Mouse (Mus musculus) R1 (cell line): Measurements from ENCODE around the gene Ap2a2.
"Not testable (repeated sequence)": the region's sequence is repeated elsewhere in the genome, so short reads cannot be mapped to it uniquely, and the experiment has no call there.

Experiments used
- DNase-seq: peaks from one replicate; pipeline ENCODE4 v3.0.0-alpha.2; 2018; ENCODE audit warnings: low read depth, low spot score

The Ap2a2 gene

GRCm38 (mm10) chr7:141559726-141560325 is 2.1 kb upstream of the Ap2a2 start:
- DNase-seq, result no peak

GRCm38 (mm10) chr7:141560471-141560870 is 1.5 kb upstream of the Ap2a2 start:
- DNase-seq, result no peak

- no peak for DNase-seq
These were observed 463 bp downstream of the Ap2a2 start for GRCm38 (mm10) chr7:141562421-141562851.

DNA sequence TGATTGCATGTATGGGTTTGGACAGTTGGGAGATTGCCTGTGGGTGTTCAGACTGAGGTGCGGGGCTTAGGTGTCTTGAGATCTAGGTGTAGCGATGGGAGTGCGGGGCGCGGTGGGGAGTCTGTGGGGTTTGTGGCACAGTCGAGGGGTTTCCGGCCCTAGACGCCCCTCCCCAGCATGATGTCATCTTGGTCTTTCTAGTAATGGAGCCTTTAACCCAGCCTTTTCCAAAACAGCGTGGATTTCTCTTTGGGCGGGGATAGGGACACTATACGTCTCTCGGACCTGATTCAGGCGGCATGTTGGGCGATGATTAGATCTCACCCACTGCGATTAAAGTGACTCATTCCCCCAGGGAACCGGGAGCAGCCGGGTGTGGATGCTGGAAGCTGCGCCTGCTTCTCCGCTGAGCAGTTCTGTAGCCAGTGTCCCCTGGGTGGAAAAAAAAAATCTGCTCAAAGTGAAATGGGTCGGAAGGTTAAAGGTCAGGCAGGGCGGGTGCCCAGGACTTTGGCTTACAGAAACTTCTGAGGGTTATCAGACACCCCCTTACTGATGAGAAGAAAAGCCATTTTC is 967 bp downstream of the Ap2a2 start:
- peak; percentile 80 for DNase-seq

DNA sequence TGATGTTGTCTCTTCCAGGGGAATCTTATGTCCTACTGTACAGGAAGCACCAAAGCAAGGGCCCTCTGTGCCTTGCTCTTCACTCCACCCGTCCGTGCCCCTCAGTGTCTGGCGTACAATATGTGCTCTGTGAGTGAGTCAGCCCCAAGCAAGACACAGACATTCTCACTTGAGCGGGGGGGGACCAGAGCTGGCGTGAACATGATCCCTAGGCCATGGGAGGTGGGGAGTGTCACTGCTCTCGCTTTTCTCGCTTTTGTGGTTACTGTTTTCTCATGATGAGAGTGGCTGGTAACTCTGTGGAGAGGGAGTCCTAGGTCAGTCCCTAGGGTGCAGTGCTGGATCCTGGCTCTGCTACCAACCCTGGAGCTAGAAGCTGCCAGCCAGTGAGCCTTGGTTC is 2.6 kb downstream of the Ap2a2 start:
- DNase-seq, result no peak

- DNase-seq, result peak; percentile 36
These were observed 4.6 kb downstream of the Ap2a2 start for GRCm38 (mm10) chr7:141566587-141566986.

DNA sequence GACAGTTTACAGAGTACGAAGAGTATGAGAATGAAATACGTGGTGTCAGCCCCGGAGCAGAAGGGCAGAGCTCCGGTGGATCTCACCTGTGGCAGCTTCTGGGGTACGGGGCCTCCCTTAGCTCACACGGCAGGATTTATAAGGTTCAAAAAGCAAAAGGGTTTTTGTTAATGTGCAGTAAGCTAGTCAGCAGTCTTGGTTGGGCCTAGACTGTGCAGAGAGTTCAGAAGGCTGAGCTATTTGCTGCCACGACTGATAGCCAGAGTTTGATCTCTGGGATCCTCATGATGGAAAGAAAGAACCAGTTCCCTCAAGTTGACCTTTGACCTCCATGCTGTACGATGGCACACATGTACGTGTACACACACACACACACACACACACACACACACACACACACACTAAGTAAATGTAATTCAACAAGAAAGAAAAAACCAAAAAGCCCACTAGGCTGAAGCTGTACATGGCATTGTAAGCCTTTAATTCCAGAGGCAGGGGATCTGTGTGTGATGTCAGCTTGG is 7.4 kb downstream of the Ap2a2 start:
- DNase-seq, result peak; percentile 33

DNA sequence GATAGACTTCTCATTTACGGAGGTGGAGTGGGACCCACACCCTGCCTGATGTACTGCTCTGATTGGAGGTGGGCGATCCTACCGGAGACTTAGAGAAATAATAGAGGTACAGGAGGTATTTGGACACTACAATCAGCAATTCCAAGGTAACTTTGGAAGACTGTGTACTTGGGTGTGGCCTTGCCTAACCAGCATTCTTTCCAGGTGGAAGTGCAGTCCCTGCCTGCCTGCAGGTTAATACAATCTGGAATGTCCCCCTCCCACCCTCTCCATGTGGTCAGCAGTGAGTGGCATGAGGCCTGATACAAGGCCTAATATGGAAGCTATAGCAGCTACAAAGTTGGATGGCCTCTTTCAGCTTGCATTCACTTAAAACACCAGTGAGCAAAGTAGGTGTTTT is 7.9 kb downstream of the Ap2a2 start:
- peak; percentile 86 for DNase-seq

DNA sequence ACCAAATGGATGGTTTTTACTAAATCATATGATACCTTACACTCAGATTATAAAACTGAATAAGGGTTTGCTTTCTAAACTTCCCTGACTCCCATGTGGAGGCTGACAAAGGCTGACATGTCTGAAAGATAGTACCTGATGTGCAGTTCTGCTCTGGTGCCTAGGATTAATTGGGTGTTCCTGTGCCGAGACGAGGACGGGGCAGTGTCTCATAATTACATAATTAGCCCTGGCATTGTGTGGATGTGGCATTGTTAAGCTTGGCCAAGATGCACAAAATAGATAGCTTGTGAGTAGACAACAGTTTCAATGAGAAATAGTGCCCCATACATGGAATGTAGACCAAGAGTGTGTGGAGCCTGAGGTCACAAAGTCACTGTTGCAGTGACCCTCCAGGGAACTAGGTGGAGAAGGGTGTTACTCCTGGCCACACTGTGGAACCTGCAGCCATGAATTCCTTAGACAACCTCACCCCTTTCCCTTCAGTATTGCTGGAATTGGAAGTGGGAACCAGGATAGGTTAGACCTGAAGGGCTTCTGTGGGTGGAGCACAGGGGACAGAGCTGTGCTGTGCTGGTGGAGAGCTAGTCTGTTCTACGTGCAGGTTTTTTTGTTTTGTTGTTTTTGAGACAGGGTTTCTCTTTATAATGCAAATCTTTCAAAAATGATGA is 8.8 kb downstream of the Ap2a2 start:
- peak; percentile 61 for DNase-seq

DNA sequence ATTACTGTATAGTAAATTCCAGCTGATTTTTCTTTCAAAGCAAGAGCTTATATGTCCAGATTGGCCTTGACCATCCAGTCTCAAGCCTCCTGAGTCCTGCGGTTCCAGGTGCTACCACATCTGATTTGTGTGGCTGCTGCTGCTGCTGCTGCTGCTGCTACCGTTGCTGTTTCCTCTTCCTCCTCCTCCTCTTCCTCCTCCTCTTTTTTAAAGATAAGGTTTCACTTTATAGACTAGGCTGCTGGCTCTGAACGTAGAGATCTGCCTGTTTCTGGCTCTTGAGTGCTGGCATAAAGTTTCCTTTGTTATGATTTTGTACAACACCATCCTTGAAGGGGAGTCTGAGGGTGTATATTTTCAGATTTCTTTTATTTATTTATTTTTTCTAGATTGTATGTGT is 12.1 kb downstream of the Ap2a2 start:
- no peak for DNase-seq

- DNase-seq, result peak; percentile 30
These were observed 13.5 kb downstream of the Ap2a2 start for GRCm38 (mm10) chr7:141575481-141575880.

- DNase-seq, result peak; percentile 32
These were observed 15.8 kb downstream of the Ap2a2 start for GRCm38 (mm10) chr7:141577801-141578200.

GRCm38 (mm10) chr7:141578511-141578910 is 16.5 kb downstream of the Ap2a2 start:
- DNase-seq, result no peak

DNA sequence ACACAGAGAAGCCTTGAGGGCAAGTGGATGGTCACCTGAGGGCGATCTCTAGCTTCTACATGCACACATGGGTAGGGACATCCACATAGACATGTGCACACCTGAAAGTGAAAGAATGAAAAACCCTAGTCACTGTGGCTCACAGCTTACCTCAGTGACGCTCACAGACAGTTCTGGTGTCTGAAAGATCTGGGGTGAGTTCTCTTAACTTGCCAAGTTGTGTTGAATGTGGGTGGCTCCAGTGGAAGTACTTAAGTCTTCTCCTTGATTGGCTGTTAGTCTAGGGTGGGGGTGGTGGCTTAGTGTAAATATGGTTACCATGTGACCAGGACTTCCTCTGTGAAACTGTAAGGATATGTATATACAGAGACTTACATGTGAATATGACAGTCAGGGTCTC is 17.0 kb downstream of the Ap2a2 start:
- no peak for DNase-seq

- DNase-seq, result no peak
These were observed 19.4 kb downstream of the Ap2a2 start for GRCm38 (mm10) chr7:141581323-141581722.

- DNase-seq, result peak; percentile 42
These were observed 22.3 kb downstream of the Ap2a2 start for GRCm38 (mm10) chr7:141584048-141584841.

DNA sequence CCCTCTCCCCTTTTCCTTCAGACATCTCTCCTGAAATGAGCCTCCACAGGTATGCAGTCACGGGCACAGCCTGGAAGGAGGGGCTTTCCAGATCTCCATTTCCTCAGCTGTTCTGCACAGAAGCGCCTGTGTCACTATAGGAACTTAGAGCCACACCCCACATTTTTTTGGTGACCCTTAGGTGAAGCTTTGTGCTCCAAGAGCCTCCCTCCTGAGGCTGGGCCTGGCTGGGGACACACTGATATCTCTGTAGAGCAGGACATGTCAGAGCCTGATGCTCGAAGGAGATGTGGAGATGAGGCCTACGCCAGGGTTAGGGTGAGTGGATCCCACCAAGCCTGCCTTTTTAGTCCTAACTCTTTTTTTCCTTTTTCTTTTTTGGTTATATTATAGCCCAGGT is 23.3 kb downstream of the Ap2a2 start:
- peak; percentile 44 for DNase-seq

- no peak for DNase-seq
These were observed 23.9 kb downstream of the Ap2a2 start for GRCm38 (mm10) chr7:141585881-141586280.

- DNase-seq, result no peak
These were observed 26.9 kb downstream of the Ap2a2 start for GRCm38 (mm10) chr7:141588890-141589289.

- not testable (repeated sequence) for DNase-seq
These were observed 28.3 kb downstream of the Ap2a2 start for GRCm38 (mm10) chr7:141590249-141590648.

DNA sequence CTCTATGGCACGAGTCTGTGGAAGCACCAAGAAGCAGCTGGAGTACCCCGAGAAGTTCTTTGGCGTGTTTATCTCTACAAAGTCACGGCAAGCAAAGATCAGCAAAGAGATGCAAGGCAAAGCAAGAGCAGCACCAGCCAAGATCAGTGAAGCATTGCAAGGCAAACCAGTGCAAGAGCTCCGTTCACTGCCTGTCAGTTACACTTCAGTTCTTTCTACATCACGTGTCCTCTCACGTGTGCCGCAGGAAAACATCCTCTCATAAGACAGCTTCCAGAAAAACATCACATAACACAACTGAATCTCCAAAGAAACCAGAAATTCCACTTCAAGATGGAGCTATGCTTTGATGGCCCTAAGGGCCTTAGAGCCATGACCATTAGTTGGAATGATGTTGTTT is 29.0 kb downstream of the Ap2a2 start:
- DNase-seq, result no peak

DNA sequence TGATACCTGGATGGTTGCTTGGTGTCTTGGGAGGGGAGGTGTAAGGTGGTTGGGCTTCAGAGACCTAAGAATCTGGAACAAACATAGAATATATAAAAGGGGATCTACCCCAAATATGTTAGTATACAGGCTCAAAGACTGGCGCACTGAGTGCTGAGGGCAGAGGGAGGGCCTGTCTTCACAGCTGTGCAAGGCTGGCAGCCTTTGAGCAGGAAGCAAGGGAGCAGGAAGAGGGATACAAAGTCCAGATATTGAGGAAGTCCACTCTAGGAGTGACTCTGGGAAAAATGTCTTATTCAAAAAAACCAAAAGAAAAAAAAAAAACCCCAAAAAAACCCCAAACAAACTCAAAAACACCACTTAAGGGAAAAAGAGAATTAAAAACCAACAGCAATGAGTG is 30.1 kb downstream of the Ap2a2 start:
- DNase-seq, result no peak
